Mouse (Mus musculus): ENCODE results near the gene Timp4. TPM values are rescaled to one million over a fixed set of nuclear protein-coding genes. Genes with fewer than 3 reads are reported as not detected.

Gene Timp4
- polyA plus RNA-seq, 1 experiment from 2014 or later: 0.36 TPM

- H3K27me3 ChIP-seq (ENCODE audit: insufficient read depth, low read length): no peaks in the 10 kb centered on the region
- no peaks in the 10 kb centered on the region for H3K9me3 ChIP-seq (replicated peaks; ENCODE audit: low read length)
- H3K4me3 ChIP-seq (replicated peaks; ENCODE audit: low read depth, low read length): no peak overlapping the region
- TF ChIP-seq CTCF (IDR thresholded peaks at IDR 0.05; ENCODE audit: low read depth): peak; percentile 22; the same call in 1 of the 2 replicates
- no peaks in the 10 kb centered on the region for H3K36me3 ChIP-seq (ENCODE audit: insufficient read depth, low read length)
- no peak overlapping the region for H3K27ac ChIP-seq
- H3K4me2 ChIP-seq (ENCODE audit: low read length): no peak overlapping the region
- ATAC-seq (replicated peaks; ENCODE audit: low FRiP score, low read depth) (no peak), DNase-seq (ENCODE audit: low spot score) (no peak)
- H3K4me1 ChIP-seq (replicated peaks; ENCODE audit: insufficient read depth, low read length): no peaks in the 10 kb centered on the region
- no peak overlapping the region for H3K9ac ChIP-seq (ENCODE audit: low read depth, low read length)
- WGBS: 69% methylated on average over 3 of the region's 3 CpGs
These were observed 49.0 kb downstream of the Timp4 start for GRCm38 (mm10) chr6:115203029-115203428.

DNA sequence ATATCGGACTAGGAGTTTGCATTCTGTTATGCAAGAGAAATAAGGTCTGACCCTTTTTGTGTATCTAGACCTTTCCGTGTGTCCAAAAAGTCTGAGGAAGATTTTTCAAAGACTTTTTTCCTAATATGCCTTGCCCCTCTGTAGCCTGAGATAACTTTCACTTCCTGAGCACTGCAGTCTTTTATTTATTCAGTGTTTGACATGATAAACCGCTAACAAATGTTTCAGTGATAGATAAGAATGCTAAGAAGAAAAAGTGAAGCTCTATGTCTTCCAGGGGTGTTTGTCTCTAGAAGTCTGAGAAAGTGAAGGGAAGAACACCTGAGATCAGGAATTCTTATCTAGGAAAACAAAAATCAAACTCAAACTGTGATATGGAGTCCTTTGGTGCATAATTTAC is 51.3 kb downstream of the Timp4 start:
- H3K27me3 ChIP-seq (ENCODE audit: insufficient read depth, low read length): no peaks in the 10 kb centered on the region
- WGBS: 65% methylated on average over 3 of the region's 3 CpGs

More for the DNA sequence above, 51.3 kb downstream of the Timp4 start:
- Histone ChIP-seq H3K9ac (ENCODE audit: low read depth, low read length) (no peak overlapping the region), H3K4me2 (ENCODE audit: low read length) (no peak overlapping the region), H3K4me3 (replicated peaks; ENCODE audit: low read depth, low read length) (no peak overlapping the region), H3K27ac (no peak overlapping the region), H3K36me3 (ENCODE audit: insufficient read depth, low read length) (no peaks in the 10 kb centered on the region), H3K4me1 (replicated peaks; ENCODE audit: insufficient read depth, low read length) (no peaks in the 10 kb centered on the region), H3K9me3 (replicated peaks; ENCODE audit: low read length) (no peaks in the 10 kb centered on the region)
- TF ChIP-seq CTCF (IDR thresholded peaks at IDR 0.05; ENCODE audit: low read depth): no peak
- DNase-seq (ENCODE audit: low spot score): no peak
- no peak for ATAC-seq (replicated peaks; ENCODE audit: low FRiP score, low read depth)

Other genes starting within 250 kb of the Timp4 start
- 52.3 and 58.3 TPM in 2 replicates for gene Tamm41, start 214.3 kb downstream of the Timp4 start, polyA plus RNA-seq (2015; fragmentation: Nextera tagmentation; extraction: Ambion mirVana)
- gene Syn2, start 117.3 kb downstream of the Timp4 start, polyA plus RNA-seq (2015; fragmentation: Nextera tagmentation; extraction: Ambion mirVana): 3.5 and 4.1 TPM in 2 replicates
- gene Gm17482, start 24.9 kb downstream of the Timp4 start, polyA plus RNA-seq (2015; fragmentation: Nextera tagmentation; extraction: Ambion mirVana): not detected in 2 replicates
- gene Pparg, start 108.7 kb upstream of the Timp4 start, polyA plus RNA-seq (2015; fragmentation: Nextera tagmentation; extraction: Ambion mirVana): 6.0 and 8.0 TPM in 2 replicates